Mouse (Mus musculus): ENCODE results near the gene Mllt11. TPM values are rescaled to one million over a fixed set of nuclear protein-coding genes. Genes with fewer than 3 reads are reported as not detected.

Mllt11 gene
- polyA plus RNA-seq (2012; ENCODE audit: insufficient read depth, insufficient read length, low replicate concordance, missing spikeins): not detected in 2 replicates

GRCm38 (mm10) chr3:95231298-95232221 lies at the start of gene Mllt11:
Gene Mllt11, minus strand, starts transcription at chr3:95232171.
- WGBS: 35% methylated on average over 13 of the region's 13 CpGs
- TF ChIP-seq CTCF (IDR thresholded peaks at IDR 0.05; ENCODE audit: insufficient read depth, low read depth, low read length): no peak
- TF ChIP-seq POLR2A (IDR thresholded peaks at IDR 0.05; ENCODE audit: insufficient read depth, low read depth, low read length): no peak
- Histone ChIP-seq H3K4me3 (ENCODE audit: insufficient read depth, low read depth, low read length) (no peak within 1 kb of the TSS), H3K4me1 (ENCODE audit: control insufficient read depth, insufficient read depth, low read length) (peaks cover 31% of the 10 kb centered on the region), H3K27ac (ENCODE audit: insufficient read depth, low read depth, low read length) (peak within 1 kb of the TSS; percentile 48; the same call in 1 of the 2 replicates)

- Histone ChIP-seq H3K4me3 (ENCODE audit: insufficient read depth, low read depth, low read length) (peak within 1 kb of the TSS; percentile 98), H3K27ac (ENCODE audit: insufficient read depth, low read depth, low read length) (peak within 1 kb of the TSS; percentile 97), H3K4me1 (ENCODE audit: control insufficient read depth, insufficient read depth, low read length) (peaks cover 13% of the 10 kb centered on the region)
- TF ChIP-seq POLR2A (IDR thresholded peaks at IDR 0.05; ENCODE audit: insufficient read depth, low read depth, low read length): no peak
- TF ChIP-seq CTCF (IDR thresholded peaks at IDR 0.05; ENCODE audit: insufficient read depth, low read depth, low read length): 0 out of 2 replicates have a peak, but pooled peaks have one; percentile 4
- under 1% methylated on average over 53 of the region's 53 CpGs for whole genome bisulfite sequencing
These were observed 49.5 kb upstream of the Mllt11 start, which contains the start of the genes Mindy1 and Prune1 for GRCm38 (mm10) chr3:95281216-95282126. Gene Mindy1, plus strand, starts transcription at chr3:95281345. Gene Prune1, minus strand, starts transcription at chr3:95282076.

GRCm38 (mm10) chr3:95280747-95281146 lies 48.8 kb upstream of the Mllt11 start:
- peak overlapping the region; percentile 97; the same call in 1 of the 2 replicates for H3K27ac ChIP-seq (ENCODE audit: insufficient read depth, low read depth, low read length)
- H3K4me1 ChIP-seq (ENCODE audit: control insufficient read depth, insufficient read depth, low read length): peaks cover 12% of the 10 kb centered on the region
- TF ChIP-seq CTCF (IDR thresholded peaks at IDR 0.05; ENCODE audit: insufficient read depth, low read depth, low read length) (no peak), POLR2A (IDR thresholded peaks at IDR 0.05; ENCODE audit: insufficient read depth, low read depth, low read length) (no peak)
- 13% methylated on average over 8 of the region's 8 CpGs for WGBS
- peak overlapping the region; percentile 98 for H3K4me3 ChIP-seq (ENCODE audit: insufficient read depth, low read depth, low read length)

- no peak for TF ChIP-seq POLR2A (IDR thresholded peaks at IDR 0.05; ENCODE audit: insufficient read depth, low read depth, low read length)
- TF ChIP-seq CTCF (IDR thresholded peaks at IDR 0.05; ENCODE audit: insufficient read depth, low read depth, low read length): no peak
- H3K4me3 ChIP-seq (ENCODE audit: insufficient read depth, low read depth, low read length): no peak overlapping the region
- WGBS: 83% methylated on average over 1 of the region's 1 CpGs
- 0 out of 2 replicates have a peak overlapping the region, but pooled peaks have one; percentile 23 for H3K27ac ChIP-seq (ENCODE audit: insufficient read depth, low read depth, low read length)
- peaks cover 13% of the 10 kb centered on the region for H3K4me1 ChIP-seq (ENCODE audit: control insufficient read depth, insufficient read depth, low read length)
These were observed 45.2 kb upstream of the Mllt11 start for GRCm38 (mm10) chr3:95277149-95277551.

- H3K27ac ChIP-seq (ENCODE audit: insufficient read depth, low read depth, low read length): no peak overlapping the region
- WGBS: 60% methylated on average over 5 of the region's 5 CpGs
- H3K4me3 ChIP-seq (ENCODE audit: insufficient read depth, low read depth, low read length): no peak overlapping the region
- TF ChIP-seq CTCF (IDR thresholded peaks at IDR 0.05; ENCODE audit: insufficient read depth, low read depth, low read length): no peak
- TF ChIP-seq POLR2A (IDR thresholded peaks at IDR 0.05; ENCODE audit: insufficient read depth, low read depth, low read length): no peak
- peaks cover 13% of the 10 kb centered on the region for H3K4me1 ChIP-seq (ENCODE audit: control insufficient read depth, insufficient read depth, low read length)
These were observed 44.5 kb upstream of the Mllt11 start for GRCm38 (mm10) chr3:95276428-95276934.

GRCm38 (mm10) chr3:95275161-95275560 lies 43.2 kb upstream of the Mllt11 start:
- Histone ChIP-seq H3K27ac (ENCODE audit: insufficient read depth, low read depth, low read length) (no peak overlapping the region), H3K4me3 (ENCODE audit: insufficient read depth, low read depth, low read length) (no peak overlapping the region), H3K4me1 (ENCODE audit: control insufficient read depth, insufficient read depth, low read length) (peaks cover 13% of the 10 kb centered on the region)
- 72% methylated on average over 6 of the region's 6 CpGs for WGBS
- no peak for TF ChIP-seq CTCF (IDR thresholded peaks at IDR 0.05; ENCODE audit: insufficient read depth, low read depth, low read length)
- TF ChIP-seq POLR2A (IDR thresholded peaks at IDR 0.05; ENCODE audit: insufficient read depth, low read depth, low read length): no peak

- H3K27ac ChIP-seq (ENCODE audit: insufficient read depth, low read depth, low read length): no peak overlapping the region
- TF ChIP-seq CTCF (IDR thresholded peaks at IDR 0.05; ENCODE audit: insufficient read depth, low read depth, low read length) (no peak), POLR2A (IDR thresholded peaks at IDR 0.05; ENCODE audit: insufficient read depth, low read depth, low read length) (no peak)
- peaks cover 13% of the 10 kb centered on the region for H3K4me1 ChIP-seq (ENCODE audit: control insufficient read depth, insufficient read depth, low read length)
- H3K4me3 ChIP-seq (ENCODE audit: insufficient read depth, low read depth, low read length): no peak overlapping the region
- 92% methylated on average over 4 of the region's 4 CpGs for WGBS
These were observed 42.5 kb upstream of the Mllt11 start for GRCm38 (mm10) chr3:95274453-95274852.

- H3K4me1 ChIP-seq (ENCODE audit: control insufficient read depth, insufficient read depth, low read length): peaks cover 13% of the 10 kb centered on the region
- TF ChIP-seq POLR2A (IDR thresholded peaks at IDR 0.05; ENCODE audit: insufficient read depth, low read depth, low read length): no peak
- TF ChIP-seq CTCF (IDR thresholded peaks at IDR 0.05; ENCODE audit: insufficient read depth, low read depth, low read length): no peak
- WGBS: 85% methylated on average over 5 of the region's 5 CpGs
- no peak overlapping the region for H3K27ac ChIP-seq (ENCODE audit: insufficient read depth, low read depth, low read length)
- H3K4me3 ChIP-seq (ENCODE audit: insufficient read depth, low read depth, low read length): no peak overlapping the region
These were observed 41.5 kb upstream of the Mllt11 start for GRCm38 (mm10) chr3:95273471-95273870.
